Mouse (Mus musculus) C2C12 (cell line): Measurements from ENCODE around the gene Ssu2.

Source experiments
- CTCF ChIP-seq: IDR thresholded peaks from one replicate; pipeline ENCODE4 v1.5.1; 2011; ENCODE audit not compliant: control insufficient read depth, insufficient read depth, insufficient read length
- FOSL1 ChIP-seq: IDR thresholded peaks from one replicate; pipeline ENCODE4 v1.8.0; 2011; ENCODE audit warnings: mild to moderate bottlenecking, low read length; ENCODE audit not compliant: poor library complexity, insufficient read depth, severe bottlenecking
- MAX ChIP-seq: IDR thresholded peaks from one replicate; pipeline ENCODE4 v1.6.1; 2011; ENCODE audit warnings: mild to moderate bottlenecking, control low read depth
- MYOG ChIP-seq: IDR thresholded peaks from one replicate; pipeline ENCODE4 v1.6.1; 2011; ENCODE audit not compliant: control insufficient read depth, insufficient read length; ENCODE audit errors: extremely low read depth
- USF1 ChIP-seq: IDR thresholded peaks from one replicate; pipeline ENCODE4 v1.6.1; 2011; ENCODE audit warnings: low read depth, mild to moderate bottlenecking, control low read depth, moderate library complexity

- no peak for TF ChIP-seq CTCF
- no peak for TF ChIP-seq MAX
- no peak for TF ChIP-seq MYOG
- TF ChIP-seq USF1, result no peak
- TF ChIP-seq FOSL1, result no peak
Measured at GRCm38 (mm10) chr6:112419333-112419732, 31.5 kb upstream of the Ssu2 start.
